Mouse (Mus musculus) MEL (cell line): Measurements from ENCODE around the gene Mettl26. TPM values are rescaled to one million over a fixed set of nuclear protein-coding genes. Genes with fewer than 3 reads are reported as not detected.

Experiments used
- DNase-seq: peaks from one replicate; pipeline ENCODE4 v3.0.0; 2011; ENCODE audit warnings: low read depth, low spot score
- H3K27ac ChIP-seq: 2 replicates; pipeline ENCODE4 v1.5.1; 2012; ENCODE audit warnings: low read depth, mild to moderate bottlenecking, control low read depth, low read length, moderate library complexity; ENCODE audit not compliant: control insufficient read depth
- H3K27me3 ChIP-seq, 2 experiments: fragments of 150-350 bp in 1 of 2; sonication (generic) in 1 of 2; 2 replicates each; pipeline ENCODE4 v1.6.1; 2012; ENCODE audit warnings: low read length in 2 of 2, mild to moderate bottlenecking in 2 of 2, improper control_type of control experiment in 1 of 2, moderate library complexity in 1 of 2; ENCODE audit not compliant: insufficient read depth in 2 of 2, control insufficient read depth in 1 of 2
- H3K36me3 ChIP-seq, 2 experiments: 2 replicates each; pipeline ENCODE4 v1.6.1; 2012 to 2014; ENCODE audit warnings: low read length in 2 of 2, improper control_type of control experiment in 1 of 2, inconsistent platforms in 1 of 2, mild to moderate bottlenecking in 1 of 2; ENCODE audit not compliant: insufficient read depth in 2 of 2, control insufficient read depth in 1 of 2
- H3K4me1 ChIP-seq, 2 experiments: fragments of 150-350 bp in 1 of 2; sonication (generic) in 1 of 2; 2 replicates each; pipeline ENCODE4 v1.6.1; 2012; ENCODE audit warnings: low read length in 2 of 2, improper control_type of control experiment in 1 of 2, mild to moderate bottlenecking in 1 of 2; ENCODE audit not compliant: insufficient read depth in 2 of 2, control insufficient read depth in 1 of 2
- H3K4me3 ChIP-seq, 2 experiments: fragments of 150-350 bp in 1 of 2; sonication (generic) in 1 of 2; 2 replicates each; pipeline ENCODE4 v1.5.1; 2012; ENCODE audit warnings: low read depth in 2 of 2, low read length in 2 of 2, mild to moderate bottlenecking in 2 of 2, moderate library complexity in 2 of 2, control low read depth in 1 of 2, improper control_type of control experiment in 1 of 2; ENCODE audit not compliant: control insufficient read depth in 1 of 2, insufficient read depth in 1 of 2
- H3K79me2 ChIP-seq: 2 replicates; pipeline ENCODE4 v1.6.1; 2012; ENCODE audit warnings: mild to moderate bottlenecking, low read length, moderate library complexity; ENCODE audit not compliant: control insufficient read depth, poor library complexity, insufficient read depth
- H3K9ac ChIP-seq: 2 replicates; pipeline ENCODE4 v1.6.1; 2012; ENCODE audit warnings: low read depth, mild to moderate bottlenecking, control low read depth, low read length, moderate library complexity; ENCODE audit not compliant: control insufficient read depth, poor library complexity, severe bottlenecking
- H3K9me3 ChIP-seq: fragments of 150-350 bp; sonication (generic); replicated peaks from 2 replicates; pipeline ENCODE4 v1.6.1; 2012; ENCODE audit warnings: mild to moderate bottlenecking, low read length, improper control_type of control experiment, moderate library complexity; ENCODE audit not compliant: insufficient read depth
- CHD2 ChIP-seq: IDR thresholded peaks from 2 replicates; pipeline ENCODE4 v1.6.1; 2011; ENCODE audit warnings: low read length, improper control_type of control experiment
- CTCF ChIP-seq, 3 experiments: IDR thresholded peaks in 2 of 3; conservative IDR thresholded peaks in 1 of 3; 2 replicates each; pipeline ENCODE4 v1.5.1; 2011 to 2012; ENCODE audit warnings: low read length in 3 of 3, low read depth in 2 of 3, mild to moderate bottlenecking in 2 of 3, improper control_type of control experiment in 1 of 3, inconsistent platforms in 1 of 3, mixed read lengths in 1 of 3, moderate library complexity in 1 of 3; ENCODE audit not compliant: control insufficient read depth in 1 of 3, insufficient read depth in 1 of 3, poor library complexity in 1 of 3, severe bottlenecking in 1 of 3
- EP300 ChIP-seq, 2 experiments: IDR thresholded peaks; 2 replicates each; pipeline ENCODE4 v1.6.1; 2011; ENCODE audit warnings: improper control_type of control experiment in 2 of 2, low read length in 2 of 2, low read depth in 1 of 2, mild to moderate bottlenecking in 1 of 2
- ETS1 ChIP-seq: IDR thresholded peaks from 2 replicates; pipeline ENCODE4 v1.6.1; 2012; ENCODE audit warnings: low read depth, mild to moderate bottlenecking, inconsistent platforms, low read length, improper control_type of control experiment, moderate library complexity
- GATA1 ChIP-seq: IDR thresholded peaks from 2 replicates; pipeline ENCODE4 v1.6.1; 2011; ENCODE audit warnings: low read depth, low read length, improper control_type of control experiment
- HCFC1 ChIP-seq: IDR thresholded peaks from 2 replicates; pipeline ENCODE4 v1.6.1; 2012; ENCODE audit warnings: low read depth, mild to moderate bottlenecking, inconsistent platforms, low read length, improper control_type of control experiment, moderate library complexity
- JUND ChIP-seq: IDR thresholded peaks from 2 replicates; pipeline ENCODE4 v1.6.1; 2011; ENCODE audit warnings: low read depth, mild to moderate bottlenecking, improper control_type of control experiment, low read length
- MAX ChIP-seq: IDR thresholded peaks from 2 replicates; pipeline ENCODE4 v1.6.1; 2011; ENCODE audit warnings: low read length, improper control_type of control experiment
- MEF2A ChIP-seq: IDR thresholded peaks from 2 replicates; pipeline ENCODE4 v1.6.1; 2014; ENCODE audit warnings: low read depth, mild to moderate bottlenecking, inconsistent platforms, low read length, improper control_type of control experiment; ENCODE audit not compliant: poor library complexity, insufficient replicate concordance, severe bottlenecking; ENCODE audit errors: extremely low read depth
- MXI1 ChIP-seq: IDR thresholded peaks from 2 replicates; pipeline ENCODE4 v1.6.1; 2011; ENCODE audit warnings: mild to moderate bottlenecking, low read depth, low read length, improper control_type of control experiment
- MYB ChIP-seq: IDR thresholded peaks from 2 replicates; pipeline ENCODE4 v1.6.1; 2011; ENCODE audit warnings: mild to moderate bottlenecking, low read depth, low read length, improper control_type of control experiment
- POLR2A ChIP-seq, 2 experiments: IDR thresholded peaks; 2 replicates each; pipeline ENCODE4 v1.6.1; 2011 to 2012; ENCODE audit warnings: low read length in 2 of 2, mild to moderate bottlenecking in 2 of 2, control low read depth in 1 of 2, improper control_type of control experiment in 1 of 2, low read depth in 1 of 2, moderate library complexity in 1 of 2; ENCODE audit not compliant: control insufficient read depth in 1 of 2, insufficient read depth in 1 of 2, poor library complexity in 1 of 2
- POLR2AphosphoS5 ChIP-seq: IDR thresholded peaks from 2 replicates; pipeline ENCODE4 v1.6.1; 2012; ENCODE audit warnings: low read depth, borderline replicate concordance, mild to moderate bottlenecking, inconsistent platforms, low read length, moderate library complexity, mixed read lengths
- SMC3 ChIP-seq: IDR thresholded peaks from 2 replicates; pipeline ENCODE4 v1.6.1; 2011; ENCODE audit warnings: low read depth, low read length, improper control_type of control experiment
- TAL1 ChIP-seq: IDR thresholded peaks from 2 replicates; pipeline ENCODE4 v1.6.1; 2012; ENCODE audit warnings: mild to moderate bottlenecking, inconsistent platforms, low read length, moderate library complexity, mixed read lengths
- TBP ChIP-seq: IDR thresholded peaks from 2 replicates; pipeline ENCODE4 v1.8.0; 2011; ENCODE audit warnings: low read depth, low read length, improper control_type of control experiment
- UBTF ChIP-seq: IDR thresholded peaks from 2 replicates; pipeline ENCODE4 v1.6.1; 2012; ENCODE audit warnings: low read depth, mild to moderate bottlenecking, inconsistent platforms, low read length, improper control_type of control experiment, moderate library complexity, borderline replicate concordance; ENCODE audit not compliant: insufficient read depth
- USF1 ChIP-seq: IDR thresholded peaks from 2 replicates; pipeline ENCODE4 v1.6.1; 2014; ENCODE audit warnings: low read depth, mild to moderate bottlenecking, inconsistent platforms, low read length, improper control_type of control experiment, moderate library complexity
- USF2 ChIP-seq, 2 experiments: IDR thresholded peaks; 2 replicates each; pipeline ENCODE4 v1.6.1; 2011 to 2012; ENCODE audit warnings: improper control_type of control experiment in 2 of 2, low read length in 2 of 2, borderline replicate concordance in 1 of 2, inconsistent platforms in 1 of 2, low read depth in 1 of 2, mild to moderate bottlenecking in 1 of 2; ENCODE audit not compliant: insufficient read depth in 1 of 2
- ZC3H11A ChIP-seq: IDR thresholded peaks from 2 replicates; pipeline ENCODE4 v1.6.1; 2012; ENCODE audit warnings: low read depth, mild to moderate bottlenecking, inconsistent platforms, low read length, improper control_type of control experiment
- ZKSCAN1 ChIP-seq: IDR thresholded peaks from 2 replicates; pipeline ENCODE4 v1.6.1; 2012; ENCODE audit warnings: low read depth, mild to moderate bottlenecking, inconsistent platforms, low read length, improper control_type of control experiment, moderate library complexity
- ZMIZ1 ChIP-seq: IDR thresholded peaks from 2 replicates; pipeline ENCODE4 v1.6.1; 2012; ENCODE audit warnings: low read depth, mild to moderate bottlenecking, inconsistent platforms, low read length, improper control_type of control experiment, moderate library complexity
- polyA plus RNA-seq, 2 experiments: library from polyadenylated mRNA; stranded (reverse) in 1 of 2; unstranded in 1 of 2; fragments of >175 nt in 1 of 2; fragments of >200 nt in 1 of 2; gene quantifications; 2 replicates each; pipeline versions ENCODE4 v1.2.1 to v1.2.4; 2012; ENCODE audit warnings: low replicate concordance in 2 of 2, low read depth in 1 of 2; ENCODE audit not compliant: insufficient read length in 2 of 2, insufficient read depth in 1 of 2, missing spikeins in 1 of 2
- total RNA-seq: library from RNA; depleted of rRNA; stranded (reverse); fragments of 300-350 nt; gene quantifications from 2 replicates; pipeline ENCODE4 v1.2.3, GENCODE M21; 2012

Mettl26 gene
- total and polyA plus RNA-seq, 3 experiments, result 31.7 to 50.6 TPM; not detected in 1

DNA sequence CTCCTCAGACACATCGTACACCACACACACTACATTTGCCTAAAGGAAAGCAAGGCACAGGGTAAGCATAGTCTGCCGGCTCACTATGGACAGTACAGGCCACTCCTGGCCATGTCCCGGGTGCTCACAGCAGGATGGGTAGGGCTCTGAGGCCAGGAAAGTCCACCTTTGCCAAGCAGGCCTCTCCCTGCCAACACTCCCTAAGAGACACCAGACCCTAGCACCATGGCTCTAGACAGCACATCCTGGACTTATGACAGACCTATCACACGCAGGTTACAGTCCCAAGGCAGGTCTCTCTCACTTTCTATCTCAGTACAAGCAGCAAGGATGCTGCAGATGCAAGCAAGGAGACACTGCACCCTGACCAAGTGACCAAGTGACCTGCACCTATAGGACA is 31.8 kb upstream of the Mettl26 start:
- DNase-seq, result no peak
- Histone ChIP-seq H3K27me3 (no peaks in the 10 kb centered on the region), H3K79me2 (peaks cover 11% of the 10 kb centered on the region), H3K27ac (no peak overlapping the region), H3K4me1 (peaks cover 3 to 15% of the 10 kb centered on the region in 2 experiments; a peak in 3 of 4 replicates), H3K4me3 (peak overlapping the region; percentile 75 to 86), H3K36me3 (peaks cover 0 to 3% of the 10 kb centered on the region in 2 experiments; a peak in 2 of 4 replicates), H3K9ac (peak overlapping the region; percentile 89), H3K9me3 (no peaks in the 10 kb centered on the region)
- TF ChIP-seq ETS1, result no peak
- TF ChIP-seq CTCF (IDR thresholded peaks at IDR 0.05 in 2 of 3, conservative IDR thresholded peaks at IDR 0.05 in 1 of 3; ENCODE audit: control insufficient read depth in 1 of 3, insufficient read depth in 1 of 3, low read depth in 2 of 3, low read length in 3 of 3, poor library complexity in 1 of 3, severe bottlenecking in 1 of 3), result 0 out of 6 replicates have a peak, but pooled peaks of 1 of the 3 experiments have one; percentile 2

DNA sequence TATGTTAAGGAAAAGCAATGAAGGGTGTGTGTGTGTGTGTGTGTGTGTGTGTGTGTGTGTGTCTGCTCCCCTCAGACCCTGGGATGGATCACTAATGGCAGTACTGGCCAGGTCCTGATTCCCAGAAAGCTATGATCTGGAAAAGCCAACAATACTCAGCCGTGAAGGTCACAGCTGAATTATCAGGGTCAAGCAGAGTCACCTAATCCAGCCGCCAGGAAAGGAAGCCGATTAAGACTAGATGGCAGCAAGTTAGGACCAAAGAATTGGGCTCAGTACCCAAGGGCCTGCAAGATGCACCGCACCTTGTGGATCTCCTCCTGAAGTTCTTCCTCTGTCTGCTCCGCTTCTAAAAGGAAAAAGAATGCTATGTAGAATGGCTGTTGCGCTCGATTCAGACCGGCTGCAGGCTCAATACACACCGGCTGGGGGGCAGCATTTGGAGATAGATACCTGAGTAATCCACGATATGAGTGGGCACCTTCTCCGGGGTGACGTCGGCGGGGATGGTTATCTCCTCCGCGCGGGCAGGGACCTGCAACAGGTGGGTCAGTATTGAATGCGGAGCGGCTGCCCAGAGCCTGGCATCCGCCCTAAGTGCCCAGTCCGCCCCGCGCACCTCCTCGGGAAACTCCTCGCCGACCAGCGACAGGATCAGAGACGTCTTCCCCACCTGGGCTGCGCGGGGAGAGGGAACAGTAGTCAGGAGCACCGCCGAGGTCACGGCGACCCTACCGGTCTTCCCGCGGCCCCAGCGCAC is 31.1 kb upstream of the Mettl26 start:
- Histone ChIP-seq H3K27ac (peak overlapping the region; percentile 79), H3K4me3 (peak overlapping the region; percentile 75 to 86), H3K9me3 (no peaks in the 10 kb centered on the region), H3K79me2 (peaks cover 11% of the 10 kb centered on the region), H3K36me3 (peaks cover 0 to 3% of the 10 kb centered on the region in 2 experiments; a peak in 2 of 4 replicates), H3K27me3 (no peaks in the 10 kb centered on the region), H3K9ac (peak overlapping the region; percentile 89), H3K4me1 (peaks cover 3 to 15% of the 10 kb centered on the region in 2 experiments; a peak in 3 of 4 replicates)
- DNase-seq, result no peak
- TF ChIP-seq USF1 (no peak), TBP (no peak), GATA1 (no peak), MYB (no peak), EP300 (IDR thresholded peaks at IDR 0.05; ENCODE audit: low read depth in 1 of 2, low read length in 2 of 2) (no peak), CHD2 (no peak), ZMIZ1 (no peak), ZC3H11A (no peak), JUND (no peak), TAL1 (no peak)

DNA sequence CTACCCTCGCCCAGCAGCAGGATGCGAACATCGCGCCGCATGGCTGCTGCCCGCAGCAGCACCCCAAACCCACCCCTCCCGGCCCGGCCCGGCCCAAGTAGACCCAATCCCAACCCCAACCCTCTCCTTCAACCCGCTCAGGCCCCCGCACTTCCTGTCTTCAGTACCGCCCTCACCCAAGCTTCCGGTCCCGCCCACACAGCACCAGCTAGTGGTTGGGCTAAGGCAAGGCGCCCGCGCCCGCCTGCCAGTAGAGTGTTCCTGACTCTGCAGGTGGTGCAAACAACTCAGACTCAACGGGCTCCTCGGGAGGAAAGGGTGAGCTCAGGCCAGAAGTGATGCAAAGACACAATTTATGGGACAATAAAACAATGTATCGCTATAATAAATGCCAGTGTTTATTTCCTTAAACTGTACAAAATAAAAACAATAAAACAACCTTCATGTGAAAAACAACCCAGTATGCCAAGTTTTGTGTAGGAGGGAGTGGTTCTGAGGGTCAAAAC is 30.4 kb upstream of the Mettl26 start, which contains the start of gene Rhot2:
TSS of gene Rhot2 (minus strand) at position 456 of the 506 bp plus-strand sequence.
- no peaks in the 10 kb centered on the region for H3K9me3 ChIP-seq
- peak within 1 kb of the TSS; percentile 89 for H3K9ac ChIP-seq
- H3K27me3 ChIP-seq, result no peaks in the 10 kb centered on the region
- peaks cover 0 to 3% of the 10 kb centered on the region in 2 experiments; a peak in 2 of 4 replicates for H3K36me3 ChIP-seq
- DNase-seq, result peak; percentile 96
- peak within 1 kb of the TSS; percentile 75 to 86 for H3K4me3 ChIP-seq
- H3K27ac ChIP-seq, result peak within 1 kb of the TSS; percentile 79
- H3K79me2 ChIP-seq, result peaks cover 11% of the 10 kb centered on the region
- H3K4me1 ChIP-seq, result peaks cover 3 to 15% of the 10 kb centered on the region in 2 experiments; a peak in 3 of 4 replicates
- TF ChIP-seq HCFC1 (peak; percentile 84), UBTF (no peak), MAX (no peak), USF2 (IDR thresholded peaks at IDR 0.05; ENCODE audit: borderline replicate concordance in 1 of 2, insufficient read depth in 1 of 2, low read depth in 1 of 2, low read length in 2 of 2) (no peak), ETS1 (0 out of 2 replicates have a peak, but pooled peaks have one; percentile 30), POLR2A (IDR thresholded peaks at IDR 0.05; ENCODE audit: control insufficient read depth in 1 of 2, insufficient read depth in 1 of 2, low read depth in 1 of 2, low read length in 2 of 2, poor library complexity in 1 of 2) (peak; percentile 90 to 93), TBP (peak; percentile 77), SMC3 (no peak), MXI1 (peak; percentile 54; the same call in 1 of the 2 replicates), ZKSCAN1 (no peak), MEF2A (no peak), MYB (no peak), EP300 (IDR thresholded peaks at IDR 0.05; ENCODE audit: low read depth in 1 of 2, low read length in 2 of 2) (0 out of 4 replicates have a peak, but pooled peaks of 1 of the 2 experiments have one; percentile 20), ZC3H11A (no peak), POLR2AphosphoS5 (no peak; the same call in 1 of the 2 replicates), ZMIZ1 (peak; percentile 82)
